9 mouse cellular contexts compared by ENCODE assay signal in genomic region chr12:17506117-17506993, GRCm38 (mm10). TPM values are rescaled to one million over a fixed set of nuclear protein-coding genes. Genes with fewer than 3 reads are reported as not detected.
A peak's percentile ranks its signal among the peaks of the same experiment; 100 is the strongest.
DNase-seq lines count a peak whose midpoint lies in the region; ATAC-seq lines count a peak whose summit lies in the region.
"Had no signal": no experiment of that assay in that cellular context is flagged by ENCODE, and none has a peak within 500 bp of the region (broad histone marks: within the 10 kb centered on the region; RNA-seq: fewer than 3 reads in every experiment).

No protein-coding gene starts in this region.

- 58% methylated on average over 5 of the region's 5 CpGs for WGBS in limb, embryonic 10.5 days

- H3K4me3 ChIP-seq in limb, embryonic 10.5 days, result no peak overlapping the region
- H3K4me3 ChIP-seq: left cerebral cortex, adult 2 months had no signal

- H3K4me1 ChIP-seq in limb, embryonic 10.5 days, result peaks cover 7% of the 10 kb centered on the region; the same call in 1 of the 2 replicates

- ATAC-seq in granulocyte monocyte progenitor cell, adult 5-6 weeks (replicated peaks; ENCODE audit: poor library complexity, severe bottlenecking), result 0 out of 2 replicates have a peak, but pooled peaks have one; percentile 7
- ATAC-seq in megakaryocyte progenitor cell, adult 5-6 weeks (replicated peaks; ENCODE audit: poor library complexity), result peak; percentile 62
- ATAC-seq: forebrain, postnatal 0 days had no signal

- no peaks in the 10 kb centered on the region for H3K27me3 ChIP-seq in limb, embryonic 10.5 days (ENCODE audit: low read depth, poor library complexity, severe bottlenecking)

- no peaks in the 10 kb centered on the region for H3K36me3 ChIP-seq in limb, embryonic 10.5 days

- peak; percentile 33 for DNase-seq in testis, postnatal 10 days (ENCODE audit: low spot score)
- DNase-seq in testis, postnatal 14 days (ENCODE audit: low spot score), result no peak
- no peak for DNase-seq in B cell, adult 2 months
- DNase-seq in limb, embryonic 10.5 days (ENCODE audit: low spot score), result no peak
- no peak for DNase-seq in cerebellum, adult 8-10 months
- DNase-seq: forebrain, postnatal 0 days had no signal

- no peak overlapping the region for H3K27ac ChIP-seq in limb, embryonic 10.5 days
- H3K27ac ChIP-seq: left cerebral cortex, adult 2 months had no signal

- no peaks in the 10 kb centered on the region for H3K9me3 ChIP-seq in limb, embryonic 10.5 days (replicated peaks)

RNA-seq across cellular contexts. Expression of gene Odc1, which starts 38.2 kb away (rescaled TPM):
- total RNA-seq in granulocyte monocyte progenitor cell, adult 5-6 weeks (2014; fragmentation: Nextera tagmentation), result 145 and 151 TPM in 2 replicates
- 379 and 430 TPM in 2 replicates for total RNA-seq in granulocyte monocyte progenitor cell, adult 5-6 weeks (2017)
- total RNA-seq in megakaryocyte progenitor cell, adult 5-6 weeks (2015), result 241 TPM in 2 replicates
- 406 and 410 TPM in 2 replicates for total RNA-seq in megakaryocyte progenitor cell, adult 5-6 weeks (2017)
- 289 and 351 TPM in 2 replicates for polyA plus RNA-seq in limb, embryonic 10.5 days (2016; fragmentation: Nextera tagmentation; extraction: Ambion mirVana)
